ENCODE assay signal across 8 mouse cellular contexts in the genomic region with DNA sequence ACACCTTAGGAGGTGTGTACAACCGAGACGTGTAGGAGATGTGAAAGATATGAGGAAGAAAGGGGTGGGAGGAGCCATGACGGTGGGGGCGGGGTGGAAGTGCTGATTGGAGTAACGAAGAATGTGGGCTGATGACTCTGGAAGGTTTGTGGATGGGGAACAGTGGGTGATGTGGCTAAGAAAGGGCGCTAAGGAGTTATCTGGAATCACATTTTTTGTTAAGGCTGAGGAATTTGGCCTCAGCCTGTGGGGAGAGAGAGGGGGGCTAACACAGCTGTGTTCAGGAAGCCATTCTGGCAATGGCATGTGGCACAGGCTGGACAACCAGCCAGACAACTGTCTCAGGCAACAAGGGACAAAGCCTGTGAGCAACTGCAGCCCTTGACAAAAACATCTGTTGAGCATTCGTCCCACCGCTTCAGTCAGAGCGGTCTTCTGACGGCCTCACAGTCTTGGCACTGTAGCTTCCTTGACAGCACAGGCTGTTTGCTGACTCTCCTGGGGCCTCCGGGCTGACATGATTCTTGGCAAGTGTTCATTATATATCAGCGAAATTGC. TPM values are rescaled to one million over a fixed set of nuclear protein-coding genes. Genes with fewer than 3 reads are reported as not detected.
DNase-seq lines count a peak whose midpoint lies in the region; ATAC-seq and TF ChIP-seq lines count a peak whose summit lies in the region.

No protein-coding gene starts in this region.

- no peaks in the 10 kb centered on the region for H3K9me3 ChIP-seq in intestine, embryonic 14.5 days (ENCODE audit: control insufficient read depth, low read length)
- H3K9me3 ChIP-seq in liver, embryonic 16.5 days (replicated peaks; ENCODE audit: control insufficient read depth, low read length) = no peaks in the 10 kb centered on the region
- H3K9me3 ChIP-seq in neural tube, embryonic 14.5 days (ENCODE audit: control insufficient read depth, low read length) = no peaks in the 10 kb centered on the region

- DNase-seq in cerebellum, postnatal 14 days = peak; percentile 33 to 50
- no peak for DNase-seq in cerebellum, adult 9-11 months
- peak; percentile 64 for DNase-seq in intestine, embryonic 14.5 days (ENCODE audit: low spot score)
- DNase-seq in left cerebral cortex, adult 2 months (ENCODE audit: extremely low spot score in 1 of 2, low spot score in 2 of 2) = no peak

- H3K36me3 ChIP-seq in intestine, embryonic 14.5 days (ENCODE audit: control insufficient read depth, insufficient read depth, low read length) = no peaks in the 10 kb centered on the region
- no peaks in the 10 kb centered on the region for H3K36me3 ChIP-seq in liver, embryonic 16.5 days (ENCODE audit: control insufficient read depth, insufficient read depth)
- H3K36me3 ChIP-seq in neural tube, embryonic 14.5 days (ENCODE audit: control insufficient read depth, insufficient read depth, low read length) = no peaks in the 10 kb centered on the region

- H3K4me2 ChIP-seq in intestine, embryonic 14.5 days (ENCODE audit: low read length) = peak overlapping the region; percentile 29
- peak overlapping the region; percentile 26; the same call in 1 of the 2 replicates for H3K4me2 ChIP-seq in liver, embryonic 16.5 days (ENCODE audit: low read depth, low read length)
- H3K4me2 ChIP-seq in neural tube, embryonic 14.5 days (ENCODE audit: low read depth, low read length) = no peak overlapping the region; the same call in 1 of the 2 replicates

- peak; percentile 88 for ATAC-seq in granulocyte monocyte progenitor cell, adult 5-6 weeks (replicated peaks; ENCODE audit: poor library complexity, severe bottlenecking)
- peak; percentile 41; the same call in 1 of the 2 replicates for ATAC-seq in intestine, embryonic 14.5 days (replicated peaks; ENCODE audit: low FRiP score, low TSS enrichment, low read depth)
- ATAC-seq in liver, embryonic 16.5 days (ENCODE audit: low read depth) = peak; percentile 64; the same call in 1 of the 2 replicates
- ATAC-seq in neural tube, embryonic 14.5 days (ENCODE audit: low read depth) = peak; percentile 65

- peak overlapping the region; percentile 40; the same call in 1 of the 2 replicates for H3K27ac ChIP-seq in brown adipose tissue, adult 24 weeks (replicated peaks; ENCODE audit: low read depth, low read length)
- peak overlapping the region; percentile 69 for H3K27ac ChIP-seq in intestine, embryonic 14.5 days (ENCODE audit: low read depth)
- peak overlapping the region; percentile 42; the same call in 1 of the 2 replicates for H3K27ac ChIP-seq in liver, embryonic 16.5 days (ENCODE audit: low read length)
- H3K27ac ChIP-seq in neural tube, embryonic 14.5 days (ENCODE audit: low read depth, low read length) = 0 out of 2 replicates have a peak overlapping the region, but pooled peaks have one; percentile 48
- H3K27ac ChIP-seq in left cerebral cortex, adult 2 months = no peak overlapping the region

- WGBS in intestine, embryonic 14.5 days = 19% methylated on average over 12 of the region's 12 CpGs
- 21% methylated on average over 12 of the region's 12 CpGs for WGBS in liver, embryonic 16.5 days (ENCODE audit: insufficient replicate concordance)
- WGBS in neural tube, embryonic 14.5 days = 38% methylated on average over 12 of the region's 12 CpGs

- TF ChIP-seq CTCF in left cerebral cortex, adult 2 months (IDR thresholded peaks at IDR 0.05) = no peak

- H3K4me1 ChIP-seq in brown adipose tissue, adult 24 weeks (ENCODE audit: control insufficient read depth, insufficient read depth, insufficient read length, low read length) = 0 out of 2 replicates have a peak, but pooled peaks cover 7% of the 10 kb centered on the region
- H3K4me1 ChIP-seq in intestine, embryonic 14.5 days (replicated peaks; ENCODE audit: control insufficient read depth, insufficient read depth, low read length) = peaks cover 44% of the 10 kb centered on the region
- H3K4me1 ChIP-seq in liver, embryonic 16.5 days (ENCODE audit: control insufficient read depth, low read depth, low read length) = peaks cover 16% of the 10 kb centered on the region
- 0 out of 2 replicates have a peak, but pooled peaks cover 2% of the 10 kb centered on the region for H3K4me1 ChIP-seq in neural tube, embryonic 14.5 days (ENCODE audit: control insufficient read depth, insufficient read depth, low read length)

- H3K4me3 ChIP-seq in brown adipose tissue, adult 24 weeks (ENCODE audit: insufficient read depth, low read depth, low read length) = peak overlapping the region; percentile 30
- H3K4me3 ChIP-seq in intestine, embryonic 14.5 days (ENCODE audit: low read depth, low read length) = 0 out of 2 replicates have a peak overlapping the region, but pooled peaks have one; percentile 4
- no peak overlapping the region for H3K4me3 ChIP-seq in liver, embryonic 16.5 days (ENCODE audit: low read depth, low read length)
- no peak overlapping the region for H3K4me3 ChIP-seq in neural tube, embryonic 14.5 days (ENCODE audit: low read depth, low read length)
- H3K4me3 ChIP-seq in left cerebral cortex, adult 2 months = no peak overlapping the region

- intact Hi-C loops in left cerebral cortex, adult 2 months (cut with DNase I) = no loop called here

- H3K27me3 ChIP-seq in intestine, embryonic 14.5 days (replicated peaks; ENCODE audit: control insufficient read depth, insufficient read depth, low read length) = no peaks in the 10 kb centered on the region
- no peaks in the 10 kb centered on the region for H3K27me3 ChIP-seq in liver, embryonic 16.5 days (ENCODE audit: control insufficient read depth, insufficient read depth, low read depth, low read length)
- H3K27me3 ChIP-seq in neural tube, embryonic 14.5 days (ENCODE audit: control insufficient read depth, insufficient read depth, low read length) = no peaks in the 10 kb centered on the region

- H3K9ac ChIP-seq in intestine, embryonic 14.5 days (ENCODE audit: low read length) = no peak overlapping the region
- no peak overlapping the region for H3K9ac ChIP-seq in liver, embryonic 16.5 days (ENCODE audit: low read depth, low read length)
- no peak overlapping the region for H3K9ac ChIP-seq in neural tube, embryonic 14.5 days (replicated peaks; ENCODE audit: low read depth, low read length)

RNA-seq across cellular contexts. Expression of gene B4galt1, which starts 23.1 kb away (rescaled TPM):
- 33.0 and 33.8 TPM in 2 replicates for polyA plus RNA-seq in brown adipose tissue, adult 24 weeks (2012; ENCODE audit: insufficient read depth, insufficient read length, missing spikeins)
- 74.8 and 78.1 TPM in 2 replicates for total RNA-seq in granulocyte monocyte progenitor cell, adult 5-6 weeks (2014; fragmentation: Nextera tagmentation)
- total RNA-seq in granulocyte monocyte progenitor cell, adult 5-6 weeks (2017) = 45.0 and 45.5 TPM in 2 replicates
- 36.7 and 37.9 TPM in 2 replicates for polyA plus RNA-seq in intestine, embryonic 14.5 days (2014; fragmentation: Nextera tagmentation; extraction: Ambion mirVana)
- polyA plus RNA-seq in liver, embryonic 16.5 days (2015; fragmentation: Nextera tagmentation; extraction: Ambion mirVana) = 29.7 and 32.6 TPM in 2 replicates
- polyA plus RNA-seq in neural tube, embryonic 14.5 days (2014; fragmentation: Nextera tagmentation; extraction: Ambion mirVana) = 5.2 and 9.9 TPM in 2 replicates
- total RNA-seq in left cerebral cortex, adult 2 months (2021) = 1 to 10 TPM; 5.0 to 8.2 TPM

RNA-seq across cellular contexts. Expression of gene Spink4, which starts 43.0 kb away (rescaled TPM):
- polyA plus RNA-seq in brown adipose tissue, adult 24 weeks (2012; ENCODE audit: insufficient read depth, insufficient read length, missing spikeins) = not detected in 2 replicates
- total RNA-seq in granulocyte monocyte progenitor cell, adult 5-6 weeks (2014; fragmentation: Nextera tagmentation) = not detected in 2 replicates
- not detected in 2 replicates for total RNA-seq in granulocyte monocyte progenitor cell, adult 5-6 weeks (2017)
- 33.9 and 76.7 TPM in 2 replicates for polyA plus RNA-seq in intestine, embryonic 14.5 days (2014; fragmentation: Nextera tagmentation; extraction: Ambion mirVana)
- polyA plus RNA-seq in liver, embryonic 16.5 days (2015; fragmentation: Nextera tagmentation; extraction: Ambion mirVana) = 0.90 and 2.9 TPM in 2 replicates
- not detected in 2 replicates for polyA plus RNA-seq in neural tube, embryonic 14.5 days (2014; fragmentation: Nextera tagmentation; extraction: Ambion mirVana)
- total RNA-seq in left cerebral cortex, adult 2 months (2021) = not detected

Comparison
In these comparisons a context has a peak if more than half of its experiments do, and no peak if none do; other contexts are left out.
1. DNase-seq: peak in cerebellum, postnatal 14 days (2 of 2) and intestine, embryonic 14.5 days (single experiment); none in cerebellum, adult 9-11 months (single experiment) and left cerebral cortex, adult 2 months (0 of 2).
2. H3K4me3 ChIP-seq: peak in brown adipose tissue, adult 24 weeks (single experiment) and intestine, embryonic 14.5 days (single experiment); none in liver, embryonic 16.5 days (single experiment), neural tube, embryonic 14.5 days (single experiment) and left cerebral cortex, adult 2 months (single experiment).
3. Peak in every context shown above with its lines, with median percentiles within 50 percentile points of each other: ATAC-seq.